Mouse (Mus musculus) C2C12 (cell line): ENCODE measurements around the gene Sart1. TPM values are rescaled to one million over a fixed set of nuclear protein-coding genes. Genes with fewer than 3 reads are reported as not detected.
A peak's percentile ranks its signal among the peaks of the same experiment; 100 is the strongest.

Experiments used
- H3K27me3 ChIP-seq: one replicate; pipeline ENCODE4 v1.6.1; 2011; ENCODE audit not compliant: control insufficient read depth, insufficient read depth, insufficient read length
- H3K36me3 ChIP-seq: one replicate; pipeline ENCODE4 v1.6.1; 2011; ENCODE audit not compliant: control insufficient read depth, insufficient read depth
- H3K4me3 ChIP-seq: one replicate; pipeline ENCODE4 v1.5.1; 2011; ENCODE audit warnings: mild to moderate bottlenecking, control low read depth; ENCODE audit not compliant: poor library complexity, insufficient read depth, severe bottlenecking
- H3K79me2 ChIP-seq: one replicate; pipeline ENCODE4 v1.6.1; 2011; ENCODE audit not compliant: control insufficient read depth, insufficient read depth
- H3K79me3 ChIP-seq: one replicate; pipeline ENCODE4 v1.6.1; 2011; ENCODE audit warnings: low read depth, control low read depth
- H3ac ChIP-seq: one replicate; pipeline ENCODE3; 2011; ENCODE audit warnings: low read depth; ENCODE audit not compliant: control insufficient read depth, insufficient read length
- CEBPB ChIP-seq: IDR thresholded peaks from one replicate; pipeline ENCODE4 v1.6.1; 2011; ENCODE audit warnings: low read depth, mild to moderate bottlenecking, control low read depth, moderate library complexity
- CTCF ChIP-seq: IDR thresholded peaks from one replicate; pipeline ENCODE4 v1.5.1; 2011; ENCODE audit not compliant: control insufficient read depth, insufficient read depth, insufficient read length
- FOSL1 ChIP-seq: IDR thresholded peaks from one replicate; pipeline ENCODE4 v1.8.0; 2011; ENCODE audit warnings: mild to moderate bottlenecking, low read length; ENCODE audit not compliant: poor library complexity, insufficient read depth, severe bottlenecking
- MAX ChIP-seq: IDR thresholded peaks from one replicate; pipeline ENCODE4 v1.6.1; 2011; ENCODE audit warnings: mild to moderate bottlenecking, control low read depth
- MYOD1 ChIP-seq: IDR thresholded peaks from one replicate; pipeline ENCODE4 v1.6.1; 2011; ENCODE audit warnings: low read depth; ENCODE audit not compliant: control insufficient read depth, insufficient read length
- MYOG ChIP-seq: IDR thresholded peaks from one replicate; pipeline ENCODE4 v1.6.1; 2011; ENCODE audit not compliant: control insufficient read depth, insufficient read length; ENCODE audit errors: extremely low read depth
- USF1 ChIP-seq: IDR thresholded peaks from one replicate; pipeline ENCODE4 v1.6.1; 2011; ENCODE audit warnings: low read depth, mild to moderate bottlenecking, control low read depth, moderate library complexity
- polyA plus RNA-seq: library from polyadenylated mRNA; unstranded; fragments of >200 nt; fragmentation: generic; extraction: Trizol; gene quantifications from one replicate; pipeline ENCODE4 v1.2.1, GENCODE M21; 2012; ENCODE audit warnings: missing spikeins

Gene Sart1
- polyA plus RNA-seq, 1 experiment, result 68.5 TPM

DNA sequence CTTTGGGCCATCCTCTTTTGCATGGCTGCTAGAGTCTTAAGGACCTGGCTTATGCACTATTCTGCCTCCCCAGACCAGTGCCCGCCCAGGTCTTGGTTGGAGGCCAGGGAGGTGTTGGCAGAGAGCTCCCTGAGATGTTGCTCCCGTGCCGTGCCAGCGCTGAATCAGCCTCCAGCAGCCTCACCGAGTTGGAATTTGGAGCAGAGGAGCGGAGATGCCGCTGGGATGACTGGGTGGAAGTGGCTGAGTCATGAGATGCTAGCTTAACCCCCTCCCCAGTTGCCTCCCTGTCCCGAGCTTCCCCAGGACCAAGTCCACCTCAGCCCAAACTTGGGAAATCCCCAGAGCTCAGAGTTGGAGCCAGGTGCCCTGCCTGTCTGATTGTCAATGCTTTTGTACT is 41.3 kb upstream of the Sart1 start:
- peaks cover 39% of the 10 kb centered on the region for H3K79me2 ChIP-seq
- H3K36me3 ChIP-seq, result peaks cover 14% of the 10 kb centered on the region
- peaks cover 23% of the 10 kb centered on the region for H3K79me3 ChIP-seq
- TF ChIP-seq MYOD1 (peak; percentile 49), USF1 (no peak), FOSL1 (peak; percentile 95)
- H3K4me3 ChIP-seq, result no peak overlapping the region
- H3ac ChIP-seq, result peak overlapping the region; percentile 76
- no peaks in the 10 kb centered on the region for H3K27me3 ChIP-seq

- Histone ChIP-seq H3K27me3 (no peaks in the 10 kb centered on the region), H3K4me3 (no peak overlapping the region), H3K79me2 (peaks cover 42% of the 10 kb centered on the region), H3K36me3 (peaks cover 14% of the 10 kb centered on the region), H3K79me3 (peaks cover 23% of the 10 kb centered on the region), H3ac (peak overlapping the region; percentile 3)
- peak; percentile 55 for TF ChIP-seq MAX
- TF ChIP-seq MYOD1, result no peak
Observed at GRCm38 (mm10) chr19:5429219-5429618, 40.7 kb upstream of the Sart1 start.

DNA sequence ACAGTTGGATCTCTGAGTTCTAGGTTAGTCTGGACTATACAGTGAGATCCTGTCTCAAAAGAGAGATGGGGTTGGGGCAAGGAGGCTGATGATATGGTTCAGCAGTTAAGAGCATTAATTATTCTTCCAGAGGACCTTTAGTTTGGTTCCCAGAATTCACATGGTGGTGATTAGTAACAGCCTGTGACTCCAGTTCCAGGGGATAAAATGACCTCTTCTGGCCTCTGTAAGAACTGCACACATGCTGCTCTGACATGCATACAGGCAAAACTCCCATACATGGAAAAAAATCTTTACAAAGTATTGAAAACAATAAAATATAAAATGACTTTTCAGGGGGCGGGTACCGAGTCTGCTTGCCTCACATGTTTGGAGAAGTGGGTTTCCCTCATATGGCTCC is 39.6 kb upstream of the Sart1 start:
- peaks cover 54% of the 10 kb centered on the region for H3K79me2 ChIP-seq
- H3K79me3 ChIP-seq, result peaks cover 33% of the 10 kb centered on the region
- peaks cover 19% of the 10 kb centered on the region for H3K36me3 ChIP-seq
- H3K4me3 ChIP-seq, result no peak overlapping the region
- H3K27me3 ChIP-seq, result no peaks in the 10 kb centered on the region
- TF ChIP-seq CEBPB, result no peak
- TF ChIP-seq CTCF, result no peak
- TF ChIP-seq MAX, result peak; percentile 35
- TF ChIP-seq MYOD1, result no peak
- TF ChIP-seq FOSL1, result no peak
- H3ac ChIP-seq, result no peak overlapping the region

DNA sequence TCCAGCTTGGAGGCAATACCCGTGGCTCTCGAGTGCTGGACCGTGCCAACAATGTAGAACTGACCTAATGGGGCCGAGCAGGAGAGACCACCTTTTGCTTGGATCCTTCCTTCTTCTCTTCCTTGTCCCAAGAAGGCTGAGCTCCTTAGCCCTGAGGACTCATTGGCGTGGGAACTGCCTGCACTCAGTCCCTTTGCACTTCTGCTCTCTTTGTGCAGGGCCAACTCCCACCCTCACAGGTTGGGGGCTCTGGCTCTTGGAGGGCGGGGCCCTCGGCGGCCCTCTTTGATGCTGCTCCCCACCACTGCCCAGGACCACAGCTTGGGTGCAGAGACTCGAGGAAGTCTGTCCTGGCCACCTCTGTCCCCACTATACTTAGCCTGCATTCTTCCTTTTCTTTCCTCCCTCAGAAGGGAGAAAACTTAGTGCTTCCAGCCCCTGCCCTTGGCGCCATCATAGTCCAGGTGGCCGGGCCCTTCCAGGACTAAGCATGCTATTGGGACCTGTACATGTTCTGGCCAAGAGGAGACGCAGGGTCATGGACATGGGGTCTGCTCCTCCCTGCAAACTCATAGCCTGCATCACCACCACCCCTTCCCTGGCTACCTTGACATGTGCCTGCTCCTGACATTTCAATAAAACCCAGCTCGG is 38.3 kb upstream of the Sart1 start:
- no peaks in the 10 kb centered on the region for H3K27me3 ChIP-seq
- TF ChIP-seq USF1 (no peak), MYOD1 (no peak), MYOG (no peak), MAX (no peak), CTCF (no peak), FOSL1 (no peak), CEBPB (no peak)
- H3ac ChIP-seq, result peak overlapping the region; percentile 33
- peak overlapping the region; percentile 95 for H3K4me3 ChIP-seq
- H3K36me3 ChIP-seq, result peaks cover 32% of the 10 kb centered on the region
- H3K79me3 ChIP-seq, result peaks cover 36% of the 10 kb centered on the region
- peaks cover 67% of the 10 kb centered on the region for H3K79me2 ChIP-seq

- H3K36me3 ChIP-seq, result peaks cover 39% of the 10 kb centered on the region
- peak overlapping the region; percentile 67 for H3ac ChIP-seq
- H3K79me2 ChIP-seq, result peaks cover 68% of the 10 kb centered on the region
- H3K4me3 ChIP-seq, result peak overlapping the region; percentile 95
- H3K79me3 ChIP-seq, result peaks cover 36% of the 10 kb centered on the region
- no peaks in the 10 kb centered on the region for H3K27me3 ChIP-seq
- TF ChIP-seq FOSL1 (no peak), MYOD1 (no peak), MYOG (no peak), CTCF (no peak), MAX (no peak), CEBPB (no peak), USF1 (no peak)
Observed at GRCm38 (mm10) chr19:5425906-5426565, 37.5 kb upstream of the Sart1 start.
